Mouse (Mus musculus) mesoderm, embryonic 11.5 days (tissue): ENCODE results near the gene Runx3.

ENCODE experiments used
- DNase-seq: peaks from one replicate; pipeline ENCODE4 v3.0.0-alpha.2; 2012; ENCODE audit warnings: low read depth, low spot score

Runx3 gene

DNA sequence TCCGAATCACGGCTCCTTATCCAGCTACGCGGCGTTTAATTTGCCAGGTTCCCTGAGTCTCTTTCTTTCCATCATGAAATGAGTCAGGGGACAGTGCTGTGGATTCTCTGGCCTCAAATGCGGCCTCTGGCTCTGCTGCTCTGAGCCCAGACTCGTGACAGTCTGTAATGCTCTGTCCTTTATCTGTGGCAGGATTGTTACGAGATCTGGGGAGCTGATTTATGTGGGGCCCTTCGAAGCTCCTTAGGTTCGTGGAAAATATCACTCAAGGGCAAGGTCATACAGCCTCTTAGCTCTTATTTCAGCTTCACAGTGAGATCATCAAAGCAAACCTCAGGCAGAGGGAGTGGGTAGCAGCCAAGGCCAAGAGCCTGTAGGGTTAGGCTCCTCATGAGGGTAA is 6.2 kb upstream of the Runx3 start:
- no peak for DNase-seq

DNA sequence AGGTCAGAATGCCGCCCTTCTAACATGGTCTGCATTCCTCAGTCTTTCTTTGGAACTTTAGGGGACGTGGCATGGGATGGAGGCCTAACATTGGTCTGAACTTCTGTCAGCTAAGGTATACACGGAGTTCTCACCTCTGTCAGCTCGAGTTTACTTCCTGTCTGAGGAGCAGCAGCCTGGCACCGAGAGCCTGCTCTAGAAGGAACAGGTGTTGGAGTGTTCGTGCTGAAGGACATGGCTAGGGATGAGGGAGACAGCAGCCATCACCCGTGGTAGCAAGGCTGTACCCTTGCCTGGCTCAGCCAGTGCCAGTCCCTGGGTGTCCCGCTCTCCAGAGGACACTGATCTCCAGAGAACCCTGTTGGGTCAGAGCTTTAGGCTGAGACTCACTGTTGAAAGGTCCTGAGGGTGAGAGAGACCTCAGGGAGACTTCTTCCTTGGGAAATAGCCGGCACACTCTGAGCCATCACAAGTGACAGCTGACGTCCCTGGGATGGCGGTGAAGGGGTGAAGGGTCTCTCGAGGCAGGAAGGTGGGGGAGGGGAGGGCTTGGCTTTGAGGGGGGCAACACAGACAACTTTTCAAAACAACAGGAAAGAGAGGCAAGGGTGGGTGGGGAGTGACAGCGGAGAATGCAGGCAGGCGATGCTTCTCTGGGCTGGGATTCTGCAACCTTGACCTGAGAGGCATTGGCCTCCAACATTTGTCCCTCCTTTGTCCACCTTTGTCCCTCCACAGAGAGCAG is 4.9 kb upstream of the Runx3 start:
- no peak for DNase-seq

DNA sequence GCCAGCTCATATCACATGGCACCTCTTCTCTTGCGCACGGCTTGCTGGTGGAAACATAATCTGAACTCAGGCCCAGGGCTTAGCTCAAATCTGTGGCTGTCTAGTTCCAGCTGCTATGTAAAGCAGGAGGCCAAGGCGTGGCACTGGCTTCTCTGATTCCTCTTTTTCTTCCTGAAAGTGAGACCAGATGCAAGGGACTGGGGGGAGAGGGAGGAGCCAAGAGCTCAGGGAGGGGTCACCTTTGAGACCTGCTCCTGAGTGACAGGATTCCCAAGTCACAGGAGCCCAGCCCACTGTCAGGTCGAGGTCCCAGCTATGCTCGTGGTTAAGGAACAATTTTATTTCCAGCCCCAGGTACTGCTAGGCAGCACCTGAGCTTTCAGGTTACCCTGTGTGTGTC is 4.1 kb upstream of the Runx3 start:
- DNase-seq = no peak

DNA sequence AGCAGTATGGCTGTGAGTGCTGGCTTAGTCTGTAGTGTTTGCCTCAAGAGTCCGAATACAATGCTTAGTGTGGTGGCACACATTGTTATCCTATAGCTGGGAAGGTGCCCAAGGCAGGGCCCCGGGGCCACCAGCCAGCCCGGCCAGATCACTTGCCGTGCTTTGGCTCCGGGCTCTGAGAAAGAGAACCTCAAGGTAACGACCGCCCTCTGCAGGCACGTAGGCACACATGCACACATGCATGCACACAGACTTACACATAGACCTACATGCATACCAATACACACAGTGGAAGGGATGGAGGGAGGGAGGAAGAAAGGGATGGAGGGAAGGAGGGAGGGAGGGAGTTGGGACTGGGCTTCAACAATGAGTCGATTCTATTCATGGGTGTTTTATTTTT is 2.6 kb upstream of the Runx3 start:
- DNase-seq = no peak

DNA sequence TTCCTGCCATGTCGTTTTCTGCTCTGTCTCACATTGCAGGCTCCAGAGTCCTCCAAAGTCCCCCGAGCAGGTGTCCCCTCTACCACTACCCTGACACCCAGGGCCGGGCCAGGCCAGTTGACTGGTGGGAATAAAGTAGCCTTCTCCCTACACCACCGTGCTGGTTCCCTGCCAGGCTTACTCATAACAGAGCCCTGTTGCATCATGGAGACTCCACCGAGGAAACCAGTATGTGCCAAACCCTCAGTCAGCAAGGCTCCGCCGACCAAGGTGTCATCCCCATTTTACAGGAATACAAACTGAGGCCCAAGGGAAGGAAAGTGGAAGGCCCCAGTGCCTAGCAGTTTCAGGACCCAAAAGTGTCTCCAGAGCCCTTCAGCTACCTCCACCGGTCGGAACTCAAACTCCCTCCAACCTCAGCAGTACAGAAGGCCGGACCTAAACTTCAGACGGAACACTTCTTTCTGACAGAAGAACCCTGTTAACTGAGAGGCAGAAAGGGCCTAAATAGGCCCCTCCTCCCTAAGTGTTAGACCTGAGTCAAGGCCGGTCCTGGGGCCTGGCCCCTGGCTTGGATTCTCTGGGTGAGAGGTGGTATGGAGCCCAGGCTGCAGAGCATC is 1.5 kb upstream of the Runx3 start:
- no peak for DNase-seq

DNA sequence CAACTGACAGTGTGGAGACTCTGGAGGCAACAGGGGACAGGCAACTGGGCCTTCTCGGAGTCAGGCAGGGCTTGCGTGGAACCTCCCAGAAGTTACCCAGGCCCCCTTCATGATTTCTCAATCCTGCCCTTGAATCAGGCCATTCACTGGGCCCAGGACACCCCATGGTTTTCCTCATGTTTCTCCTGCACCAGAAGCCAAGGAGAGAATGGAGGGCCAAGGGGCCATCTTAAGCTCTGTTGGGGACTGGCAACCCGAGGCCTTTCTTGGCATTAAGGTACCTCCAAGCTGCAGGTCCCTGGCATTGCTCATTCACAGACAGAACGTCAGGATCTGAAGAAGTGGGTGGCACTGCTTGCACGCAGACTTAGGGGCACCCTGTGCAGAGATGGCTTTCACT is 3.3 kb downstream of the Runx3 start:
- no peak for DNase-seq

DNA sequence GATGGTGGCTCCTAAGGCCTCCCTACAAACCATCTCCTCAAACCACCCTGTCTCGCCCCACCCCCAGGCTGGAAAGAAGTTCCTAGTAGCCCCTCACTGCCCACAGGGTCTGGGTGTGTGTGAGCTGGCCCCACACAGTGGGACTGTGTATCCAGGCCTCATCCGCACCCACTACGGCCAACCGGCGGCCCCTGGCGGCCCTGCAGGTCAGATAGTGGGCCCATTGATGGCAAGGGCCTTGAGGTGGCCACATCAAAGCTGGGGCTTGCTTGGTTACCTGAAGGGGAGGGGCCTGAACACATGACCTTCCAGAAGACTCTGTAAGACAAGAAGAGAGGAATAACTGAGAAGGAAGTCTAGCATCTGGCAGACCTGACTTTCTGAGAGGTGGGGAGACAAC is 4.3 kb downstream of the Runx3 start:
- no peak for DNase-seq

DNA sequence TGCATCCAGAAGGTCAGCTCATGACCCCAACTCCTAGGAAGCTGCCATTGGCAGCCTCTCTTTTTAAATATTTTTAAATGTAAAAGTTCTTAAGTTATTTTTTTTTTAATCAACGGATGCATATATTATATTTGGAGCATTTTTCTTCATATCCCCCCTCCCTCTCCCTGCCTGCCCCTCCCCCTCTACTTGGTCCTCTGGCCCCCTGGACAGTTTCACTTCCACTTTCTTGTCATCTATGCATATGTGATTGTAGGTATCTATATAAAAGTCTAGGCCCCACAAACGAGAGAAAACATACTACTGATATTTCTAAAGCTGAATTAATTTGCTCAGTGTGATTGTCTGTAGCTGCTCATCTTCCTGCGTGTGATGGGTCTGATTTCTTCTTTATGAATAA is 4.7 kb downstream of the Runx3 start:
- no peak for DNase-seq

DNA sequence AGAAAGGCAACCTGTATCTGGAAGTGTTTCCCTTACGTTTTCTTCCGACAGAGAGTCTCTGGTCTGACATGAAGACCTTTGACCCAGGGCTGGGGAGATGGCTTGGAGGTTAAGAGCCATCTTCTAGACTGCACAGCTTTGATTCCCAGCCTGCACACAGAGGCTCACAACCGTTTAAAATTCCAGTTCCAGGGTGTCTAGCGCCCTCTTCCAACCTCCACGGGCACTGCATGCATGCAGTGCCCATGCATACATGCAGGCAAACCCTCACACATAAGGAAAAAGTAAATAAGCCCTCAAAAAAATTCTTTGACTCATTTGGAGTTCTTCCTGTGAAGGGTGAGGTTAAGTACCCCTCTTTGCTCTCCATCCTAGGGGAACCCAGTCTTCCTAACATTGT is 5.9 kb downstream of the Runx3 start:
- DNase-seq = no peak

DNA sequence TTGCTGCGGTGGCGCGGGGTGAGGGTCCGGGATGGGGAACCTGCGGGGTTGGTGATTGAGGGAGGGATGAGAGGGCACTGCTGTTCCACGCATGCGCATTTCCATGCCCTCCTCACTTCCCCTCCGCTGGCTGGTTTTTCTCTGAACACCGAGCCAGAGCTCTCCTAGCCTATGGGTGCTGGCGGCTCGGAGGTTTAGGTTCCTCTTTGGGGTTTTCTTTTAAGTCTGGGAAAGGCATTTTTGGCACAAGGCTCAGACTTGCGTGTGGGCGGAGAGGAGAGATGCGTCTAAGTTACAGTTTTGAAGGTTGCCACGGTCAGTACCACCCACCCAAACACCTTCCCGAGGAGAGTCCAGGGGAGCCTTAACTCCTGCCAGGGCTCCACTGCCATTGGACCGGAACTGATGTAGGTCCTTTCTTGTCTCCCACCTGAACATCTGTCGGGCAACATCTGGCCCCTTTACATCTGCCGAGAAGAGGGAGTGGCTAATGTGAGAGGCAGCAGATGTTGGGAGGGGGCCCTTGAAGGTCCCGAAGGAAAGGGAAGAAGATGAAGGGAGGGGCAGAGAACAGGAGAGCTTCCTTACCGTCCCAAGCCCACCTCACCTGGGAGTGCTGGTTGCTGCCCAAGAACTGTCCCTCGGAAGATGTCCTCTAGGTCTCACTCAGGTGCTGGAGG is 8.5 kb downstream of the Runx3 start:
- peak; percentile 63 for DNase-seq

DNA sequence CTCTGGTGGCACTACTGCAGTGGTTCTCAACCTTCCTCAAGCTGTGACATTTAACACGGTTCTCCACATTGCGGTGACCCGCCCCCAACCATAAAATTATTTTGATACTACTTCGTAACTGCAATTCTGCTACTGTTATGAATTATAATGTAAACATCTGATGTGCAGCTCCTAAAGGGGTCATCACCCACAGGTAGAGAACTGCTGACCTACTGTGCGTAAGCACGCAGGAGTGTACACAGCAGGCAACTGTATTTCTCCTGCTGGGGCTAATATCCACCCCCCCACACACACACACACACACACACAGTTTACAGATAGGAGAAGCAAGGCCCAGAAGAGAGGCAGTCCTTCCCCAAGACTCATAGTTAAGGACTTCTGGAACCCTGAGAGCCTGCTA is 9.7 kb downstream of the Runx3 start:
- DNase-seq = no peak

DNA sequence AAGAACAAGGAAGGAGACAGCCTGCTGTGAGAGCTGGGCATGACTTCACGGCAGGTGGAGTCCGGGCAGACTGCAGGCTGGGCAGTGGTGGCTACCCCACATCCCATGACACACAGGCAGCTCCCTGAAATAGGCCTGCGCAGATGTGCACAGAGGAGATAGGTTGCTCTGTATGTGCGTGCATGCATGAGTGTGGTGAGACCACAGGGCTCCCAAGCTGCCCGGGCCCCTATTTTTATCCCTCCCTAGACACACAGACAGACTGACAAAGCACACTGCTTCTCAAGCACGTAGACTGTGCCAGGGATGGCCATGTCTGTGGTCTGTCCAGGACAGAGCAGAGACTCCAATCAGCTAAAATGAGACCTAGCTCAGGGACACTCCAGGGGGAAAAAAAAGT is 10.7 kb downstream of the Runx3 start:
- no peak for DNase-seq

DNA sequence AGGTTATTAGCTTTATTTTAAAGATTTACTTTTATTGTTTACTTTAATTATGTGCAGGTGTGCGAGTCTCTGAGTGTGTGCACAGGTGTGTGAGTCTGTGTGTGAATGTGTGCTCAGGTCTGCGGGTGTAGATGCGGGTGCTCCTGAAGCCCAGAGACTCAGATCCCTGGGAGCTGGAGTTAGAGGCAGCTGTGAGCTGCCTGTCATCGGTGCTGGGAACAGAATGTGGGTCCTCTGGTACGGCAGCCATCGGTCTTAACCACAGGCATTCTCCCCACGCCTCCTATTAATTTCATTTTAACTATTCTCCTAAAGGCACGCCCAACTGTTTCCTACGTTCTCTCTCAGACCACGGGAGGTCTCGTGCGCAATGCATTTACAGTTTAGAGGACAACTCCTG is 12.3 kb downstream of the Runx3 start:
- no peak for DNase-seq

DNA sequence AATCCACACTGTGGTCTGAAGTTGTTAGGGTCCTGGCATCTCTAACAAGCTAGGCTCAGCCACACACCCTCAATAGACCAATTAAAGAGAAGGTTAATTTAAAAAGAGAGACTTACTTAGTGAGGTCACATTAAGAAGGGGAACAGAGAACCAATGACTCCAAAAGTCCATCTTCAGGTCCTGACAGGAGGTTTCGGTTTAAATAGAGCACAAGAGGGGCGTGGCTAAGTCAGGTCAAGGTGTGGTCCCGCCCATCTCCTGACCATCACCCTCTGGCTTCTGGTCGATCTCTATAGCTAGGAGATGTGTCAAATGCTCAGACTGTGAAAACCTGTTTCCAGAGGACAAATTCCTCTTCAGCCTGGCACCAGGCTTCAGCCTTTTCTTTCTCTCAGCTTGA is 13.3 kb downstream of the Runx3 start:
- DNase-seq = no peak

DNA sequence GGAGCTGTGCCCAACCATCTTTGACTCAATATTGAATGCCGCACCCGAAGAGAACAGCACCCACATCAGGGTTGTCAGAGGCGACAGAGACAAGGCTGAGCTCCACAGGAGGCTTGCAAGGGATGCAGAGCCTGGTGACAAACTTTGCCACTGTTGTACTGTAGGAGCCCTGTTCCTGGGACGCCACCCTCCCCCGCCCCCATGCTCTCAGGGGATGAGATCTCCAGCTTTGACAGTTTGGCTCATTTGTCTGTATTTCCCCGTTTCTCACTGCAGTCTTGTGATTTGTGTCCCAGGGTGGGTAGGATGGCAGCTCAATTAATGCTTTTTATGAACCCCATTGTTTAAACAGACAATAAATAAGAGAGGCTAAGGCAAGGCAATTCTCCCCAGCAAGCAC is 14.9 kb downstream of the Runx3 start:
- DNase-seq = no peak

DNA sequence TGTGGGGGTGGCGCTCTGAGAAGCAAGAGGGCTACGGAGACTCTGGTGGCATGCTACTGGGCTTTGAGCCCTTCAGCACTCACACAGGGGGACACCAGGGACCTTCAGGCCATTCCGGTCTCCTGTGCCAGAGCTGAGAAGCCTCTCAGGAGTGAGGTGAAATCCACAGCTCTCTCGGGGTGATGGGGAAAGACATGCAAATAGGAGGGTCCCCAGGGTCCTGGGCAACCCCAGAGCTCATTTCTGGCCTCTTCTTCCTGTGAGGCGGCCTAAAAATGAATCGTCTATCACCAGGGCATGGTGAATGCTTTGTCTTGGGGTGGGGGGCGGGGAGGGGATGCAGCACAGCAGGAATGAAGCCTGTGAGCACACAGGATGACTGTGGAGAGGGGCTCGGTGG is 15.8 kb downstream of the Runx3 start:
- no peak for DNase-seq

DNA sequence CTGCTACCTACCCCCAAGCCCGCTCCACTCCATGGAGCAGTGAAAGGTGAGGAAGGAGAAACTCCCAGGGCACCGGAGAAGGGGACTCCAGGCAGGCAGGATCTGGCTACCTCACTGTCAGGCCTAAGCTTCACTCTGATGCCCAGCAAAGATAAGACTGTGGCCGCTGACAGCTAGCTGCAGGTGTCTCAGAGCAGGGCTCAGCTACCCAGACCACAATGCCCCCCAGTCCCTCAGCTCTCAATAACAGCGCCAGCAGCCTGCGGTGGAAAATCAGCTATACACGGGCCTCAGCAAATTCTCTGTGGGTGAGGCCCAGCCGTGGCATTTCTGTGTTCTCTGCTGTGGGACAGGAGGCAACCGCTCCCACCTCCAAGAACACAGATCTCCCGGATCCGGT is 16.2 kb downstream of the Runx3 start:
- DNase-seq = no peak

DNA sequence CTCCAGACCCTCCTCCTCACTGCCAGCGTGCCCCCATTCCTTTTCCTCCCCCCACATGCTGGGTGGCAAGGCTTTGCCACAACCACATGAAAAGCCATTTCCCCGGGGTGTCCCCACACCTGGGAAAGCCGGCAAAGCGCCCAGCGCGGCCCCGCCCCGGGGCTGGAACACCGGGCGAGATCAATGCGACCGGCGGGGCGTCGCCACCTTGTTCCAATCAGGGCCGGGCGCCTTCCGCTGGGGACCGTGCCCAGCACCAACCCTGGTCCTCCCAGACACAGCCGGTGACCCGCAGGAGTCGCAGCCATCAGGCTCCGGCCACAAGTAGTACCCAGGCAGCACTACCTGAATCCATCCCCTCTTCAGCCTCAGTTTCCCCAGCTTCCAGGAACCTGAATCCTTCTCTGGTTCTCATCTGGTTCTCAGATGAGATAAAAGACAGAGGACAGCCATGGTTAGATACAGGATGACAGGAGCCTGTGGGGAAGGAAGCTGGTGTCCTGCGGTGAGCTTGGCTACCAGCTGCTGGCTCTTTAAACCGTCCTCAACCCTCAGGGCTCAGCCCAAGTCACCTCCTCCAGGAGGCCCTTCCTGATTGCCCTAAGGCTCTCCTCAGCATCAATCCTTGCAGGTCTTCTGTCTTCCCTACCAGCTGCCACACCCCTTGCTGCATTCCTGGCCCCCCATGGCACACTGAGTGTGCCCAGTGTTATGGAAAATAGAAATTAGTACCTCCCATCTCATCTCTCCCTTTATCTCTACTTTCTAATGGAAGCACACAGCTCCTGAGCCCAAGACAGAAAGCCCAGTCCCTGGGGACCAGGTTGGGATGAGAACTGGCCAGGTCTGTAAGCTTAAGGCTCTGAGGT is 20.4 kb downstream of the Runx3 start:
- no peak for DNase-seq

DNA sequence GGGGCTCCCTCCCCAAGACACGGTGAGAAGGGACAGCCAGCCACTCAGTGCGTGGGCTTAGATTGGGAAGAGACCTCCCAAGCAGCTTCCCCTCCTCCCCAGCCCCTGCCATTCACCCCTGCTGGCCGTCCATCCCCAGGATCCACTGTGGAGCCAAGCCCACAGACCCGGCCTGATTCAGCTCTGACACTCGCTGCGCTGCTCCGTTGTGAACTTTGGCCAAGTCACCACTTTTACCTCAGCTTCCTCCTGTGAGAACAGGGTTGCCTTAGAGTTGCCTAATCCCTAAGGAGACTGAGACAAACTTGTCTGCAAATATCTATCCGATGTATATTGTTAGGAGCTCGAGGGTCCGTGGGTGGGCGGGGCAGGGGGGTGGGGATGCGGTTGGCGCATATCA is 21.3 kb downstream of the Runx3 start:
- no peak for DNase-seq

DNA sequence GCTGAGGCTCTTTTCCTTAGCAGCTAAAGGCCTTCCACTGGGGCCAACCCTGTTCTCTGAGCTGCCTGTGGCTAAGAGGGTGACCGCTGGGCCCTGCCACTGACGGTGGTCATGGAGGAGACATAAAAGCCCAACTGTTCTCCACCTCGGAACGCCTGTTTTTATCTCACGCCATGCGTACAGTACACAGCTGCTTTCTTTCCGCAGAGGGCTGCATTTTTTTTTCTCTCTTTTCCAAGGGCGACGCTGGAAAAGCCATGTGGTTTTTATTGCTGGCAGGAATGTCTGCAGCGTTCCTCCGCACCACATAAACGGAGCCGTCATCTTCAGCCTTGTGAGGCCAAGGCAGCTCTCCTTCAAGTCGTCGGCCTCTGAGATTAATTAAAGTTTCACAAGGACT is 26.3 kb downstream of the Runx3 start:
- DNase-seq = peak; percentile 67

DNA sequence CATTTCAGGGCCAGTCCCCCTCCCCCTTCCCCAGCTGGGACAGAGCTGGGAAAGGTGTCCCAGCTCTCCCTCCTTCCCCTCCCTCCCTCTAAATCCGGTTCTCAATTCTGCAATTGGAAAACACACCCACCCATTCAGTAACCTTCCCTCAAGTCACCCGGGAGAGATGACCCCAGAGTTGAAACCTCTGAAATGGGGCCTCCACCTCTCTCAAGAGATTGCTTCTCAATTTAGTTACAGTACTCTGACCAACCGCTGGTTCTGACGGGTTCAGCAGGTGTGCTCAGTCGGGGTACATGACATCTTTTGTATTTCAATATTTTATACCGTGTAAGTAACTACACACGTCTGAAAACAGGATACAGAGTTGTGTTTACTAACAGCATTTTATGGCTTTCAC is 28.2 kb downstream of the Runx3 start:
- DNase-seq = no peak
